Mouse (Mus musculus) hindbrain, embryonic 11.5 days (tissue): ENCODE measurements at regions not wholly inside any gene's neighbourhood (a gene's known extent, or its start where the extent isn't known, plus 50 kb on each side); places are given as distances from the start of the nearest gene placed in this dataset.

ENCODE experiments used
- ATAC-seq: fragments of 200-750 bp; cut with Nextera tagmentation; 2 replicates; pipeline ENCODE4 v1.8.0; 2017; ENCODE audit warnings: mild to moderate bottlenecking, moderate TSS enrichment, moderate library complexity; ENCODE audit not compliant: low FRiP score
- DNase-seq: peaks from one replicate; pipeline ENCODE4 v3.0.0-alpha.2; 2015; ENCODE audit warnings: low spot score
- H3K27ac ChIP-seq: fragments of 300-500 bp; sonication (generic); 2 replicates; pipeline ENCODE4 v1.5.1; 2014; ENCODE audit warnings: mild to moderate bottlenecking, low read depth, low read length
- H3K27me3 ChIP-seq: fragments of 300-500 bp; sonication (generic); 2 replicates; pipeline ENCODE4 v1.6.1; 2014; ENCODE audit warnings: mild to moderate bottlenecking, low read length, moderate library complexity, mixed read lengths; ENCODE audit not compliant: control insufficient read depth, insufficient read depth
- H3K36me3 ChIP-seq: fragments of 300-500 bp; sonication (generic); 2 replicates; pipeline ENCODE4 v1.6.1; 2014; ENCODE audit warnings: mild to moderate bottlenecking, low read length, moderate library complexity, mixed read lengths; ENCODE audit not compliant: control insufficient read depth, insufficient read depth
- H3K4me1 ChIP-seq: fragments of 300-500 bp; sonication (generic); replicated peaks from 2 replicates; pipeline ENCODE4 v1.6.1; 2014; ENCODE audit warnings: low read length, mixed read lengths; ENCODE audit not compliant: control insufficient read depth, insufficient read depth
- H3K4me2 ChIP-seq: fragments of 300-500 bp; sonication (generic); replicated peaks from 2 replicates; pipeline ENCODE4 v1.6.1; 2014; ENCODE audit warnings: mild to moderate bottlenecking, low read depth, low read length
- H3K4me3 ChIP-seq: fragments of 300-500 bp; sonication (generic); 2 replicates; pipeline ENCODE4 v1.5.1; 2014; ENCODE audit warnings: low read depth, low read length
- H3K9ac ChIP-seq: fragments of 300-500 bp; sonication (generic); 2 replicates; pipeline ENCODE4 v1.6.1; 2014; ENCODE audit warnings: low read depth, low read length
- H3K9me3 ChIP-seq: fragments of 300-500 bp; sonication (generic); 2 replicates; pipeline ENCODE4 v1.6.1; 2016; ENCODE audit warnings: low read length; ENCODE audit not compliant: control insufficient read depth
- WGBS: fragments of 180-500 bp; shearing (Covaris S2); extraction: QIAGEN DNeasy Blood & Tissue Kit; methylation state at CpG from one replicate; pipeline ENCODE4 v1.1.7; 2014; 5-methylcytosine and 5-hydroxymethylcytosine counted together

DNA sequence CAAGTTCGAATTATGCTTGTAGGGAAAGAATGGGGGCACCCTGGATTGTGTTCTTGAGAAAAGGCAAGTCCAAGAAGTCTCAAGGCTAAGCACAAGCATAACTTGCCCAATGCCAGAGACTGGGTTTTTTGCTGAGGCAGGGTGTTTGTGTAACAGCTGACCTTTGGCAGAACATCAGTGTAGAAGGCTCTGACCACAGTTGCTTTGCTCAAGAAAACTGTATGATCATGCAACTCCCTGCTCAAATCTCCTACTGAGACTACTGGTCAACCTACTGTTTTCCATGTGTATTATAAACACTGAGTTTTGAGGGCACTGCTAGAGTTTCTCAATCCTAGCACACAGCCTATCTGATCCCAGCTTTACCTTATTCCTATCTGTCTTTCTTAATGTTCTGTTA is 61.4 kb upstream of the Itga4 start:
- H3K9me3 ChIP-seq: no peaks in the 10 kb centered on the region
- H3K36me3 ChIP-seq: no peaks in the 10 kb centered on the region
- no peaks in the 10 kb centered on the region for H3K4me1 ChIP-seq
- no peaks in the 10 kb centered on the region for H3K27me3 ChIP-seq
- H3K27ac ChIP-seq: no peak overlapping the region
- H3K4me3 ChIP-seq: no peak overlapping the region
- no peak overlapping the region for H3K9ac ChIP-seq
- DNase-seq (no peak), ATAC-seq (no peak)
- 72% methylated on average over 1 of the region's 1 CpGs for WGBS
- H3K4me2 ChIP-seq: no peak overlapping the region

DNA sequence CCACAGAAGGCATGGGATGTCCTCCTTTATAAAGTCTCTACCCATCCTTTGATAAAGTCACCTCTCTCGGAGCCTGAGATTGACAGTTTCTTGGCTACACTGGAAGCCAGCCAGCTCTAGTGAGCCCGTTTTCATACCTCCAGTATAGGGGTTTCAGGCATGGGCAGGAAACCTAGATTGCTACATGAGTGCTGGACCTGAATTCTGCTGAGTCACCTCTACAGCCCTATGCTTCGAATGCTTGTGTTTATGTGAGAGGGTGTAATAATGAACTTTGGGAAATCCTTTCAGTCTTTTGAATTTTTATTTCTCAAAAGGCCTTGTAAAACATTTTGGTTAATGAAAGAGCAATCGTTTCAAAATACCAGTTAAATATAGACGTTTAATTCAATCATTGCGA is 53.5 kb upstream of the Itga4 start:
- Histone ChIP-seq H3K4me3 (no peak overlapping the region), H3K27me3 (no peaks in the 10 kb centered on the region), H3K4me1 (no peaks in the 10 kb centered on the region), H3K4me2 (no peak overlapping the region), H3K9me3 (no peaks in the 10 kb centered on the region), H3K9ac (no peak overlapping the region), H3K27ac (no peak overlapping the region), H3K36me3 (no peaks in the 10 kb centered on the region)
- WGBS: 83% methylated on average over 6 of the region's 6 CpGs
- no peak for ATAC-seq
- DNase-seq: no peak
